Mouse (Mus musculus): ENCODE measurements around the gene Mesd. TPM values are rescaled to one million over a fixed set of nuclear protein-coding genes. Genes with fewer than 3 reads are reported as not detected.

The Mesd gene
- polyA plus RNA-seq (2012; fragmentation: generic; extraction: Trizol), result 74.5 TPM
- long read RNA-seq, experiment 1, full-length matches to known transcripts, result 105 of 121 reads
- long read RNA-seq, experiment 1, partial matches to known transcripts, result 1 of 121 reads
- long read RNA-seq, experiment 1, other reads (novel, unspliced or antisense), result 15 of 121 reads
- long read RNA-seq, experiment 2, full-length matches to known transcripts, result 529 of 543 reads
- long read RNA-seq, experiment 2, partial matches to known transcripts, result 0 of 543 reads
- long read RNA-seq, experiment 2, other reads (novel, unspliced or antisense), result 14 of 543 reads

DNA sequence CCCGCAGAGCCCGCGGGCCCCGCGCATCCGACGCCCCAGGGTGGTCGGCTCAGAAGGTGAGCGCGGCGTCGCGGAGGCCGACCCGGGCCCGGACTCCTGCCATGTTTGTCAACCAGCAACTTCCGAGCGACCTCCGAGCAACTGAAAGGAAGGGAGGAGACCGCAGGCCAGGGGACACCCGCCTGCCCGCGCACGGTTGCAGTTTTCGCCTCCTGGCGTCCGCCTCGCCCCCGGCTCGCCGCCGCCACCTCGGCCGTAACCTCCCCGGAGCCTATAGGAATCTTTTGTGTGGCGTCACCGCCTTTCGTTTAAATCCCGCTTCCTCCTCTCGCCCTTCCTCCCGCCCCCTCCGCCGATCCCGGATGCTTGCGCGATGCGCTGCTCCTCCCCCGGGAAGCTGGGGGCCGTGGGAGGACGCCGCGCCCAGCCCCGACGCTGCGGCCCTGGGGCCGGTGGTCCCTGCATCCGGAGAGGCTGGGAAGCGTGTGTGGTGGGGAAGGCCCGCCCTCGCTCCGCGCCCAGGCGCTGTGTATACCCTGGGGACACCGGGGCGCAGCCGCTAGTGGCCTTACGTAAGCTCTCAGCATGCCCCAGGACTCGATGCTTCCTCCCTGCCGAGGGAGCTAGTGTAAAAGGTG, at the start of gene Mesd, which contains the start of gene Tlnrd1:
TSS of gene Mesd (plus strand) at position 446 of the 638 bp plus-strand sequence.
TSS of gene Tlnrd1 (minus strand) at position 285 of the 638 bp plus-strand sequence.
- H3ac ChIP-seq (ENCODE audit: control insufficient read depth, insufficient read length, low read depth), result peak within 1 kb of the TSS; percentile 90
- peaks cover 19% of the 10 kb centered on the region for H3K36me3 ChIP-seq (ENCODE audit: control insufficient read depth, insufficient read depth)
- TF ChIP-seq CEBPB (IDR thresholded peaks at IDR 0.05; ENCODE audit: low read depth) (no peak), MYOD1 (IDR thresholded peaks at IDR 0.05; ENCODE audit: control insufficient read depth, insufficient read length, low read depth) (no peak), MAX (IDR thresholded peaks at IDR 0.05) (no peak), FOSL1 (IDR thresholded peaks at IDR 0.05; ENCODE audit: insufficient read depth, low read length, poor library complexity, severe bottlenecking) (no peak), USF1 (IDR thresholded peaks at IDR 0.05; ENCODE audit: low read depth) (no peak), CTCF (IDR thresholded peaks at IDR 0.05; ENCODE audit: control insufficient read depth, insufficient read depth, insufficient read length) (no peak), MYOG (IDR thresholded peaks at IDR 0.05; ENCODE audit: control insufficient read depth, extremely low read depth, insufficient read length) (no peak)

DNA sequence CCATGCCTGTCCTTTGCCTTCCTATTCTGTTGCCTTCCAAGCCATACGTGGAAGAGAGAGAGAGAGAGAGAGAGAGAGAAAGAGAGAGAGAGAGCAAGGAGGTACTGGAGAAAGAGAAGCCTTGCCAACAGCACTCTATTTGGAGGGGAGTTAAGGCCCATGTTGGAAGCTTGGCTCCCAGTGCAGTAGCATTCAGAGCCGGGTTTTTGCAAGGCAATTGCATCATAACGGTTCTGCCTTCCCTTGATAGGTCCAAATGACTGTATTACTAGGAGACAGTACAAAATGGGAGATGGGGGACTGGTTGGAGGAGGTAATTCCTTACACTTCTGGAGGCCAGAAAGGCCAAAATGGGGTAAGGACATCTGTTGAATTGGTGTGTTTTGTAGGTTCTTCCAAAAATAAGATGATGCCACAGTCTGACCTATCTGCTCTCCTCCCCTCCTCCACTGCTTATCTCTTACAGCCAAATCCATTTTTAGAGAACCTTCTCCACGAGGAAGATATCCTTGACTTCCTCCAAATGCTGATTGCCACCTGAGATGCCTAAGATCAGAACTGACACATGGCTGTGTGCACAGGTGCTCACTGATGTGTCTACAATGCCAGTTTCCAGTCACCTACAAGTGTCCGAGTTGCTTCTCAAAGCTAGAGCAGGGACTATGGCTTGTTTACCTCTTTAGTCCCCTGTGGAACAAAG, 45.6 kb upstream of the Mesd start:
- Histone ChIP-seq H3K79me2 (ENCODE audit: control insufficient read depth, insufficient read depth) (no peaks in the 10 kb centered on the region), H3K27me3 (ENCODE audit: control insufficient read depth, insufficient read depth, insufficient read length) (no peaks in the 10 kb centered on the region), H3K4me3 (ENCODE audit: insufficient read depth, poor library complexity, severe bottlenecking) (no peak overlapping the region), H3K79me3 (ENCODE audit: low read depth) (no peaks in the 10 kb centered on the region), H3K36me3 (ENCODE audit: control insufficient read depth, insufficient read depth) (no peaks in the 10 kb centered on the region), H3ac (ENCODE audit: control insufficient read depth, insufficient read length, low read depth) (no peak overlapping the region)
- TF ChIP-seq MYOG (IDR thresholded peaks at IDR 0.05; ENCODE audit: control insufficient read depth, extremely low read depth, insufficient read length), result no peak
- TF ChIP-seq MAX (IDR thresholded peaks at IDR 0.05), result no peak
- no peak for TF ChIP-seq USF1 (IDR thresholded peaks at IDR 0.05; ENCODE audit: low read depth)
- no peak for TF ChIP-seq FOSL1 (IDR thresholded peaks at IDR 0.05; ENCODE audit: insufficient read depth, low read length, poor library complexity, severe bottlenecking)
- TF ChIP-seq CEBPB (IDR thresholded peaks at IDR 0.05; ENCODE audit: low read depth), result no peak
- TF ChIP-seq MYOD1 (IDR thresholded peaks at IDR 0.05; ENCODE audit: control insufficient read depth, insufficient read length, low read depth), result no peak
- no peak for TF ChIP-seq CTCF (IDR thresholded peaks at IDR 0.05; ENCODE audit: control insufficient read depth, insufficient read depth, insufficient read length)

More for the DNA sequence above, at the start of gene Mesd, which contains the start of gene Tlnrd1:
- H3K79me2 ChIP-seq (ENCODE audit: control insufficient read depth, insufficient read depth), result peaks cover 44% of the 10 kb centered on the region
- no peaks in the 10 kb centered on the region for H3K27me3 ChIP-seq (ENCODE audit: control insufficient read depth, insufficient read depth, insufficient read length)
- H3K79me3 ChIP-seq (ENCODE audit: low read depth), result peaks cover 34% of the 10 kb centered on the region
- peak within 1 kb of the TSS; percentile 53 for H3K4me3 ChIP-seq (ENCODE audit: insufficient read depth, poor library complexity, severe bottlenecking)

DNA sequence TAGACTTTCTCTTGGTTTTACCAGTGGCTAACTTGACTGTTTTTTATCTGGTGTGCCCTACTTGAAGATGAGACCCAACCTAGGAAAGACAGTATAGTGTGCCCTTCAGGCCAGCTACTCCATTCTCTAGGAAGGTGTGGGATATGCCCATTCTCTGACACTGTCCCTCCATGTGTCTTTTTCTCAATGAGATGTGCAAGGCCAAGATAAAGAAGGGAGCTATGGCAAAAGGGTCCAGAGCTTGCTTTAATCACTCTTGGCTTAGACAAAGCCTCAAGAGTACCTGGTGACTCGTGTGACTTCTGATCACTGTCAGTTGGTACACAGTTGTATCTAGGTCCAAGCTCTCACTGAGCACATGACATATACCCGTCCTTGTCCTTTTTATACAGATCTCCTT, 44.2 kb upstream of the Mesd start:
- Histone ChIP-seq H3ac (ENCODE audit: control insufficient read depth, insufficient read length, low read depth) (no peak overlapping the region), H3K79me3 (ENCODE audit: low read depth) (no peaks in the 10 kb centered on the region), H3K36me3 (ENCODE audit: control insufficient read depth, insufficient read depth) (no peaks in the 10 kb centered on the region), H3K4me3 (ENCODE audit: insufficient read depth, poor library complexity, severe bottlenecking) (no peak overlapping the region), H3K27me3 (ENCODE audit: control insufficient read depth, insufficient read depth, insufficient read length) (no peaks in the 10 kb centered on the region), H3K79me2 (ENCODE audit: control insufficient read depth, insufficient read depth) (no peaks in the 10 kb centered on the region)
- TF ChIP-seq FOSL1 (IDR thresholded peaks at IDR 0.05; ENCODE audit: insufficient read depth, low read length, poor library complexity, severe bottlenecking) (no peak), MAX (IDR thresholded peaks at IDR 0.05) (no peak), MYOG (IDR thresholded peaks at IDR 0.05; ENCODE audit: control insufficient read depth, extremely low read depth, insufficient read length) (no peak), CTCF (IDR thresholded peaks at IDR 0.05; ENCODE audit: control insufficient read depth, insufficient read depth, insufficient read length) (no peak), MYOD1 (IDR thresholded peaks at IDR 0.05; ENCODE audit: control insufficient read depth, insufficient read length, low read depth) (no peak)

DNA sequence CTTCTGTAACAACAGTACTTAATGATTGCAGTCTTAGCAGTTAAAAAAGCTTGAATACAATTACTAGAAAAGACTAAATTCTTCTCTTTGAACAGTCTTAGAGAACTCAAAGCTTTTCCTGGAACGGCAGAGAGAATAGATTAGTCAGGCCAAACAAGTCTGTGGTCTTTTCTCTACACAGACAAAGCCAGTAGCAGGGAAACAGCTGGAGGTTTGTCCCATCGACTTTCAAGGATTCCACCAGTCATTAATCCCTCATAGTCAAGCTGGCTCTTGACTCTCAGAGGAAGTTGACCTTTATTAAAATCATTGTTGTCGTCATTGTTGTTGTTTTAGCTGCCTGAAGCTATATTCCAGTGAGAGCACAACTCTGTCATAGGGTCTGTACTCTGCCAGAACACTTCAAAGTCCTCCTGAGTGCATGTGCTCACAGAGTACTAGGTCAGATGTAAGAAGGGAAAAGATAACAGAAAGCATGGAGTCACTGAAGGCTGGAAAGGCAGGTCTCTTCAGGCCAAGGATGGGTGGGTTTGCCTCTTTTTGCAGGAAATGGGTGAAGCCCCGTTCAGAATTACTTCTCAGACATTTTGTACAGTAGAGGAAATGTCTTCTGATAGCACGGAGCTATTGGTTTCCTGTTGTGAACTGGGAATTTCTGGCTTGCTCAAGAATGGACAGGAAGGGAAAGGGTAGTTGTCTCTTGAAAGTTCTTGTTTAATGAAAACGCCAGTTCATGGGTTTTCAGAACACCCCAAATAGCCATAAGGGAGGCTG, 41.6 kb upstream of the Mesd start:
- TF ChIP-seq CEBPB (IDR thresholded peaks at IDR 0.05; ENCODE audit: low read depth) (no peak), MYOG (IDR thresholded peaks at IDR 0.05; ENCODE audit: control insufficient read depth, extremely low read depth, insufficient read length) (no peak), USF1 (IDR thresholded peaks at IDR 0.05; ENCODE audit: low read depth) (no peak)
- no peaks in the 10 kb centered on the region for H3K27me3 ChIP-seq (ENCODE audit: control insufficient read depth, insufficient read depth, insufficient read length)

DNA sequence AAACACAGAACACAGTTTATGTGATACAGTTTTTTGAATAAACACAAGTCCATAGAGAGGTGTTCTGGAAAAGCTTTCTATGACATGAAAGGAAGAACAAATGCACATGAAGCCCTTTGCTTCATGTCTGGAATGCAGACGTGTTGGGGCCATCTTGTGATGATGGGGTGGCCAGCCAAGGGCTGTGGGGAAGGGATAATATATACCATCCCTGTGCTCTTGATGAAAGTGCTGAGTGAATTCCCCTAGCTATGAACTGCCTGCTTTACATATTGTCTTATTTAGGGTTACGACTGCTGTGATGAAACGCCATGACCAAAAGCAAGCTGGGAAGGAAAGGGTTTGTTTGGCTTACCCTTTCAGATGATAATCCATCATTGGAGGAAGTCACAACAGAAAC, 39.5 kb upstream of the Mesd start:
- no peaks in the 10 kb centered on the region for H3K36me3 ChIP-seq (ENCODE audit: control insufficient read depth, insufficient read depth)
- H3K79me2 ChIP-seq (ENCODE audit: control insufficient read depth, insufficient read depth), result no peaks in the 10 kb centered on the region
- no peaks in the 10 kb centered on the region for H3K27me3 ChIP-seq (ENCODE audit: control insufficient read depth, insufficient read depth, insufficient read length)
- no peak overlapping the region for H3K4me3 ChIP-seq (ENCODE audit: insufficient read depth, poor library complexity, severe bottlenecking)
- no peak overlapping the region for H3ac ChIP-seq (ENCODE audit: control insufficient read depth, insufficient read length, low read depth)
- no peaks in the 10 kb centered on the region for H3K79me3 ChIP-seq (ENCODE audit: low read depth)
- TF ChIP-seq MYOD1 (IDR thresholded peaks at IDR 0.05; ENCODE audit: control insufficient read depth, insufficient read length, low read depth), result no peak
- TF ChIP-seq USF1 (IDR thresholded peaks at IDR 0.05; ENCODE audit: low read depth), result no peak
- no peak for TF ChIP-seq CTCF (IDR thresholded peaks at IDR 0.05; ENCODE audit: control insufficient read depth, insufficient read depth, insufficient read length)
- TF ChIP-seq MYOG (IDR thresholded peaks at IDR 0.05; ENCODE audit: control insufficient read depth, extremely low read depth, insufficient read length), result no peak
- no peak for TF ChIP-seq MAX (IDR thresholded peaks at IDR 0.05)
- no peak for TF ChIP-seq FOSL1 (IDR thresholded peaks at IDR 0.05; ENCODE audit: insufficient read depth, low read length, poor library complexity, severe bottlenecking)
- TF ChIP-seq CEBPB (IDR thresholded peaks at IDR 0.05; ENCODE audit: low read depth), result no peak

More for the DNA sequence above, 41.6 kb upstream of the Mesd start:
- H3ac ChIP-seq (ENCODE audit: control insufficient read depth, insufficient read length, low read depth), result no peak overlapping the region
- H3K4me3 ChIP-seq (ENCODE audit: insufficient read depth, poor library complexity, severe bottlenecking), result no peak overlapping the region
- H3K36me3 ChIP-seq (ENCODE audit: control insufficient read depth, insufficient read depth), result no peaks in the 10 kb centered on the region
- no peaks in the 10 kb centered on the region for H3K79me3 ChIP-seq (ENCODE audit: low read depth)
- no peaks in the 10 kb centered on the region for H3K79me2 ChIP-seq (ENCODE audit: control insufficient read depth, insufficient read depth)
